Mouse (Mus musculus) testis, adult 2 months (tissue): Measurements from ENCODE around the gene Tns1. TPM values are rescaled to one million over a fixed set of nuclear protein-coding genes. Genes with fewer than 3 reads are reported as not detected.

Experiments used
- H3K27ac ChIP-seq: fragments of 200-500 bp; 2 replicates; pipeline ENCODE4 v1.5.1; 2012; ENCODE audit warnings: low read depth, low read length; ENCODE audit not compliant: control insufficient read depth, insufficient read depth
- H3K27me3 ChIP-seq: fragments of 200-500 bp; 2 replicates; pipeline ENCODE4 v1.6.1; 2012; ENCODE audit warnings: mild to moderate bottlenecking, low read length, moderate library complexity; ENCODE audit not compliant: control insufficient read depth, insufficient read depth
- H3K36me3 ChIP-seq: fragments of 200-500 bp; 2 replicates; pipeline ENCODE4 v1.6.1; 2012; ENCODE audit warnings: mild to moderate bottlenecking, low read length; ENCODE audit not compliant: control insufficient read depth, insufficient read depth
- H3K4me1 ChIP-seq: fragments of 200-500 bp; 2 replicates; pipeline ENCODE4 v1.6.1; 2012; ENCODE audit warnings: low read length; ENCODE audit not compliant: control insufficient read depth, insufficient read depth
- H3K4me3 ChIP-seq: fragments of 200-500 bp; 2 replicates; pipeline ENCODE4 v1.5.1; 2012; ENCODE audit warnings: low read depth, mild to moderate bottlenecking, low read length, moderate library complexity, mixed read lengths; ENCODE audit not compliant: control insufficient read depth
- CTCF ChIP-seq: fragments of 200-500 bp; IDR thresholded peaks from 2 replicates; pipeline ENCODE4 v1.5.1; 2012; ENCODE audit warnings: low read depth, mild to moderate bottlenecking, inconsistent platforms, low read length, moderate library complexity; ENCODE audit not compliant: control insufficient read depth, insufficient read depth, insufficient replicate concordance
- POLR2A ChIP-seq: fragments of 200-500 bp; IDR thresholded peaks from 2 replicates; pipeline ENCODE4 v1.6.1; 2012; ENCODE audit warnings: low read depth, mild to moderate bottlenecking, inconsistent platforms, low read length, moderate library complexity; ENCODE audit not compliant: control insufficient read depth
- polyA plus RNA-seq: library from polyadenylated mRNA; depleted of rRNA; stranded (reverse); fragments of >200 nt; gene quantifications from 2 replicates; pipeline ENCODE4 v1.2.3, GENCODE M21; 2012

Tns1 gene
- polyA plus RNA-seq, 1 experiment, result 422 TPM

- TF ChIP-seq POLR2A (no peak), CTCF (no peak)
These were observed 14.6 kb downstream of the Tns1 start for GRCm38 (mm10) chr1:74109670-74110069.

DNA sequence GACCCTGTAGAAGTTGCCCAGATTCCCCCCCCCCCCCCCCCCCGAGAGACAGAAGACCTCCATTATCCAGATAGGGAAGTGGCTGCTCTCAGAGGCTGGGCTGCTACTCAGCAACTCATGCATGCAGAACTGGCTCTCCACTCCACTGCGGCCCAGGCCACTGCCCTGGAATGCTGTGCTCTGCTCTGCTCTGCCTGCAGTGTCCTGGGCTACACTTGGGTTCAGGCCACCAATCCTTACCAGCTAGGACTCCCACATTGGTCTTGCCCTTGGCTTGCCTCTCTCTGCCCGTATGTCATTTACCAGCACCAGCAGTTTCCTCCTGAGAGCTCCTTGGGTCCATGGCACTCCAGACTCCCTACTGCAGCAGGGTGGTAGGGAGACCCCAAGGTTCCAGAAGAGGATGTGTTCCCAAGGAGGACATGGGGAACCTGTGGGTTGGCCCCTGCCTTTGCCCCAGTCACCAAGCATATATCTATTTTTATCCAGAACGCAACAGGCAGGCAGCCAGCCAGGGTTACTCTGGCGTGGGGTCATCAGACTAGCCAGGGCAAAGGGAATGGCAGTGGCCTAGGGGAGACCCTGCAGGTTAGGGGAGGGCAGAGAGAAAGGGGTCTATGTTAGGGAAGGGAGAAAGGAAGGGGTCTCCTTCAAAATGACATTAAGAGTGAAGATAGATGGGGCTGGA is 16.2 kb downstream of the Tns1 start:
- Histone ChIP-seq H3K27me3 (no peaks in the 10 kb centered on the region), H3K4me3 (no peak overlapping the region), H3K36me3 (no peaks in the 10 kb centered on the region), H3K27ac (no peak overlapping the region), H3K4me1 (peaks cover 6% of the 10 kb centered on the region)
- TF ChIP-seq CTCF (no peak), POLR2A (no peak)

More at GRCm38 (mm10) chr1:74109670-74110069, 14.6 kb downstream of the Tns1 start:
- H3K4me1 ChIP-seq, result peaks cover 6% of the 10 kb centered on the region
- no peak overlapping the region for H3K27ac ChIP-seq
- H3K4me3 ChIP-seq, result no peak overlapping the region
- H3K27me3 ChIP-seq, result no peaks in the 10 kb centered on the region
- no peaks in the 10 kb centered on the region for H3K36me3 ChIP-seq

- Histone ChIP-seq H3K27ac (no peak overlapping the region), H3K27me3 (no peaks in the 10 kb centered on the region), H3K4me3 (no peak overlapping the region), H3K36me3 (no peaks in the 10 kb centered on the region), H3K4me1 (peaks cover 2% of the 10 kb centered on the region; the same call in 1 of the 2 replicates)
- TF ChIP-seq CTCF, result no peak
- no peak for TF ChIP-seq POLR2A
These were observed 18.0 kb downstream of the Tns1 start for GRCm38 (mm10) chr1:74106214-74106613.

DNA sequence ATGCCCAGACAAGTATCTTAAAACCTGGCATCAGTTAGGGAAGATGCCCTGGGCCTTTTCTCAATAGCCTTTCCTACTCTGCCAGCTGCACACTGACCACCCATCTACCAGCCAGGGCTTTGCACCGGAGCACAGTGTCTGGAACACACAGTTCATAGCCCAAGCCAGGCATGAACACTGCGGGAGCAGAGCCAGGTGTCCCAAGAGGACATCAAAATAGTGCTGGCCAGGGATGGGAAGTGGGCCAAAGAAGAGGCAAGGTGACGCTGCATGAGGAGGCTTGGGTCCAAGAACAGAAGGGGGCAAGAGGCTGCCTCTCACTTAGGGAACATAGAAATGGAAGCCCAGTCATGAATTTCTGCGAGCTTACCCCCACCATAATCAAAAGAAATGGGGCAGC is 18.6 kb downstream of the Tns1 start:
- Histone ChIP-seq H3K27me3 (no peaks in the 10 kb centered on the region), H3K36me3 (no peaks in the 10 kb centered on the region), H3K27ac (no peak overlapping the region), H3K4me3 (no peak overlapping the region), H3K4me1 (peaks cover 2% of the 10 kb centered on the region; the same call in 1 of the 2 replicates)
- TF ChIP-seq POLR2A, result no peak
- no peak for TF ChIP-seq CTCF

GRCm38 (mm10) chr1:74103654-74104353 is 20.4 kb downstream of the Tns1 start:
- H3K36me3 ChIP-seq, result no peaks in the 10 kb centered on the region
- H3K27ac ChIP-seq, result no peak overlapping the region
- H3K4me1 ChIP-seq, result peaks cover 3% of the 10 kb centered on the region
- no peaks in the 10 kb centered on the region; the same call in 1 of the 2 replicates for H3K27me3 ChIP-seq
- TF ChIP-seq CTCF, result no peak
- no peak for TF ChIP-seq POLR2A
- no peak overlapping the region for H3K4me3 ChIP-seq

GRCm38 (mm10) chr1:74099001-74099435 is 25.2 kb downstream of the Tns1 start:
- TF ChIP-seq POLR2A (no peak), CTCF (no peak)
- no peaks in the 10 kb centered on the region; the same call in 1 of the 2 replicates for H3K27me3 ChIP-seq
- H3K27ac ChIP-seq, result no peak overlapping the region
- peaks cover 13% of the 10 kb centered on the region for H3K4me1 ChIP-seq
- H3K36me3 ChIP-seq, result no peaks in the 10 kb centered on the region
- H3K4me3 ChIP-seq, result peak overlapping the region; percentile 6; the same call in 1 of the 2 replicates

DNA sequence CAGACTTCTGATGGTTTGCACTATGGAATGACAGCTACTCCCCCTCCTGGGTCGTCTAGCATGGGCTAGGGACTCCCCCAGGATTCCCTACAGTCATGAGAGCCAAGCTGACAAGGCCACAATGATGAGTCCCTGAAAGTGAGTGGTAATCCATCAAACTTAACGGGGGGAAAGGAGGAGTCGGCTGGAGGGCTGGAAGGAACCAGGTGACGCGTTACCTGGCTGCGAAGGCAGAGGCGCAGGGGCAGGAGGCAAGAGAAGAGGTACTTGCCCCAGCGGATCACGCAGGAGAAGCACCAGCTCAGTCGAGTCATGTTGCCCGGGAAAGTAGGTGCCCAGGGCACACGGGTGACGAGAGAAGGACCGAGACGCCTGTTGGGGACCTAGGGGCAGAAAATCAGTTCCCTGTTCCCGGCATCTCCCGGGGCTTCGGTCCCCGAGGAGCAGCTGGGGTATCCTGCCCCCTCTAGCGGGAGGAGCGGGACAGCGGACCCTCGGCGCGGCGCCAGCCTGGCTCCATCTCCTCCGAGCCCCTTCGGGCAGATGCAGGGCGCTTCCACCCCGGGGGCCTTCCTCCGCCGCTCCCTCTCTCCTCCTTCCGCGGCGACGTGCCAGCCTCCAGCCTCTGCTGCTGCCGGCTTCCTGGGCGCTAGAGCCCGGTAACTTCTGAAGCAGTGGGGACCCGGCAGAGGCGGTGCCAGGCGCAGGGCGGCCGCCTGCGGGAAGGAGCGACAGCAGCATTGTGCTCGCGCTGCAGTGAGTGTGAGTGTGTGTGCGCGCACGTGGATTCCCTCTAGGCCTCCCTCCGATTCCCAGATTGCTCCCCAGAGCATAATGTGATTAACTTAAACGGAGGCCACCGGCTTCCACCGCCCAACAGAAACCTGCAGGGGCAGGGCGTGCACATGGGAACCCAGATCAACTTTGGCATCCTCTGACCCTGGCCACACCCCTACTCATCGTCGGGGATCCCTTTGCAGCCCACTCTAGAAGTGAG is 25.9 kb downstream of the Tns1 start:
- H3K27ac ChIP-seq, result no peak overlapping the region
- no peaks in the 10 kb centered on the region; the same call in 1 of the 2 replicates for H3K27me3 ChIP-seq

More for the DNA sequence above, 25.9 kb downstream of the Tns1 start:
- Histone ChIP-seq H3K4me1 (peaks cover 13% of the 10 kb centered on the region), H3K4me3 (peak overlapping the region; percentile 6), H3K36me3 (no peaks in the 10 kb centered on the region)
- TF ChIP-seq POLR2A (no peak), CTCF (no peak)
